Mouse (Mus musculus) layer of hippocampus, adult 18-20 months (tissue): ENCODE measurements at regions not wholly inside any gene's neighbourhood (a gene's known extent, or its start where the extent isn't known, plus 50 kb on each side); places are given as distances from the start of the nearest gene placed in this dataset.

Experiments used
- DNase-seq, 2 experiments: peaks; one replicate each; pipeline ENCODE4 v3.0.0; 2022; ENCODE audit warnings: low spot score in 2 of 2

- no peak for DNase-seq
Observed at GRCm38 (mm10) chr1:33044388-33044787, 497.3 kb upstream of the Gm5415 start.

DNA sequence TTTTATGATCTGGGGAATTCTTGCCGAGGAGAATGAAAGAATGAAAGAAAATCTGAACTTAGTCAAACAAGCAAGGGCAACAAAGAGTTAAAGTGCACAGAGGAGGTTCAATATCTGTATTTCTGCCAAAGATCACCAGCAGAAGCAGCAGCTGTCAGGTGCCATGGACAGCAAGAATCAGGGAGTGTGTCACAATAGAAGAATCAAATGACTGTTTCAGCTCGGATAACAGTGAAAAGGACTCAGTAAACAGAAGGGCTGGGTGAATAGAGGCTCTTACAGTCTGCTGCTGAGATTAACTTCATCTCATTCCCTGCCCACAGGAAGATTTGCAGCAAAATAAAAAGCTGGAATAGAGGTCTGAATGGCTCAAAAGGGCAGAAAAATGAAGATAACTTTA is 495.3 kb upstream of the Gm5415 start:
- no peak for DNase-seq

GRCm38 (mm10) chr1:33040740-33041139 is 493.6 kb upstream of the Gm5415 start:
- DNase-seq: peak in 1 of 2 experiments; percentile 10

DNA sequence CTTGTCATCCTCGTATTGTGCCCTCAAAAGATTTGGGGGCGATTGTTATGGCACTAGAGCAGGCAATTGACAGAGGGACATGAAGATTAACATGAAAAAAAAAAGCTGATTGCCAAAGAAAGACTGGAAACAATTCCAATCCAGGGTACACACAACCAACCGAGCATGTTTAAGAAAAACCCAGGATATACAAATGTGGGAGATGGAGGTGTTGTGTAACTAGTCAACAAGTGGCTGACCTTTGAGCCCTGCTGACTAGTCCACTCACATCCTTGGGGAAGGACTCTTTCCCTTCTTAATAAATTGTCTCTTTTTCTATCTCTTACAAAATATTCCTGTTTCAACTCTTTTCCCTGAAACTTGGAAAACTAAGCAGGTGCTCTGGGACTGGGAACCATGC is 484.9 kb upstream of the Gm5415 start:
- DNase-seq: no peak

GRCm38 (mm10) chr1:33026683-33027415 is 479.8 kb upstream of the Gm5415 start:
- no peak for DNase-seq

GRCm38 (mm10) chr1:33025379-33025778 is 478.3 kb upstream of the Gm5415 start:
- DNase-seq: no peak

- DNase-seq: no peak
Observed at GRCm38 (mm10) chr1:33022852-33023251, 475.8 kb upstream of the Gm5415 start.

- no peak for DNase-seq
Observed at GRCm38 (mm10) chr1:33003992-33004391, 456.9 kb upstream of the Gm5415 start.

DNA sequence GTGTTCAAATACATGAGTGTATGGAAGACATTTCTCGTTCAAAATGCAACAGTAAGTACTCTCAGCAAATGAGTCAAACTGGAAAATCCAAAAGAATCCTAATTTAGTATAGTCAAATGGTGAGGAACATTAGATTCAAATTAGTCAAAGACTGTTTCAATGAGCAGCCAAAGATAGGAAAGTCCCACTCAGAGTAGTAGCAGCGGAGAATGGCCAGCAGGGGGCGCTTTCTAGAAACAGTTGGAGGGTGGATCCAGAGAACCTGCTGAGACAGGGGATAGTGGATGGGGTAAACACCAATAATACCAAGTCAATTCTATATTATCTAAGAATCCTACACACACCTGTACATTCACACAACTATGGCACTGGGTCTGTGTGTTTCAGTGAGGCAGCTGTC is 417.9 kb upstream of the Gm5415 start:
- DNase-seq: no peak

- DNase-seq: peak; percentile 11 to 64
Observed at GRCm38 (mm10) chr1:32959316-32959715, 412.2 kb upstream of the Gm5415 start.

GRCm38 (mm10) chr1:32946254-32946653 is 399.2 kb upstream of the Gm5415 start:
- DNase-seq: no peak

DNA sequence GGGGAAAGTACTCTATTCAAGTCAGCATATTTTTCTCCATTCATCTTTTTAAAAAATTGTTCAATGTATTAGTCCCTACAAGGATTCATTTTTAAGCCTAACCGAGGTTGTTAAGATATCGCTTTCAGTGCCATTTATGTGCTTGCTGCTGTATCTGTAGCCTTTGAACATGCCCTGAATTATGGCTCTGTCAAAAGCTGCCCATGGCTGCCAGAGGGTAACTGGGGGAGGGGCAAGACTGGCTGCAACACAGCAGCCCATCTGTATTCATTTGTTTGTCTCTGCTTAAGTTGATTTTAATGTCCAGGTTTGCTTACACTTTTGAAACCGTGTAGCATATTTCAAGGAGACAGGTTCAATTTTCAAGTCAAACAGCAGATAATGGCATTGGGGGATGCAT is 383.3 kb upstream of the Gm5415 start:
- no peak for DNase-seq

- DNase-seq: peak; percentile 3 to 34
Observed at GRCm38 (mm10) chr1:32902437-32902836, 355.3 kb upstream of the Gm5415 start.

DNA sequence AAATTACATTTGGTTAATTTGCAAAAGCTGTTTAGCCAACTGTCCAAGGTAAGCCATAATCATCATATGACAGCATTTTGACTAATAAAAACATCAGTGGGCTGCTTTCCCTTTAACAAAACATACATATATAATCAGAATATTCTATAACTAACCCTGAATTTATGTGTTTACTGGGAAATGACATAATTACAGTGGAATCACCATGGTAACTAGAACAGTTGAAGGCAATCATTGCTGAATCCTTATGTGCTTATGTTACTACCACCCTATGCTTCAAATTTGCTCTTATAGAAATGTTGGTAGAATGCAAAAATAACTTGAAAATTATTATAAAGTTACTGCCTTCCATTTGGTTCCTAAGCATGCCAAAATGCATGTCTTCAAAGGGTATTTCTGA is 340.6 kb upstream of the Gm5415 start:
- DNase-seq: no peak

GRCm38 (mm10) chr1:32872920-32873319 is 325.8 kb upstream of the Gm5415 start:
- DNase-seq: peak in 1 of 2 experiments; percentile 9

GRCm38 (mm10) chr1:32866111-32866510 is 319.0 kb upstream of the Gm5415 start:
- DNase-seq: no peak

DNA sequence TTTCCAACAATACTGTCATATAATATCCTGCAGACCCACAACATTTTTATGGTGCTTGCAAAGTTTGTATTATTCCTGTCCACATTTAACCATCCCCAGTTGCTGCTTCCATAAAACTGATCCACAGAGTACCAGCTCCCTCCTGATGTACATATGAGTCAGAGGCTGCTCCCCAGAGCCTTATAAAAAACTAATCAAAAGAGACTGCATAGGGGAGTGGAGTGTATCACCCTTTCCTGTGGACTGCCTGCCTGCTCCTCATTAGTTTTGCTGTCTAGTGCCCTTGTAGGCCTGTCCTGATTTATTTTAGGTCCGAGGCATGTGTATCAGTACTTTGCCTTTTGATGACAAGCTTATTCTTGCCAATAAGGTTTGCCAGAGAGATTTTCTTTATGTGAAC is 310.9 kb upstream of the Gm5415 start:
- DNase-seq: no peak
